Mouse (Mus musculus) heart, adult 2 months (tissue): ENCODE results near the gene Ociad1. TPM values are rescaled to one million over a fixed set of nuclear protein-coding genes. Genes with fewer than 3 reads are reported as not detected.

ENCODE experiments used
- DNase-seq, 2 experiments: peaks; one replicate each; pipeline ENCODE4 v3.0.0; 2021
- H3K27ac ChIP-seq: fragments of 200-600 bp; 2 replicates; pipeline ENCODE4 v1.8.1; 2022
- H3K27me3 ChIP-seq: fragments of 200-500 bp; 2 replicates; pipeline ENCODE4 v1.6.1; 2012; ENCODE audit warnings: mild to moderate bottlenecking, low read length, inconsistent platforms, mixed read lengths; ENCODE audit not compliant: control insufficient read depth, insufficient read depth
- H3K36me3 ChIP-seq: fragments of 200-500 bp; 2 replicates; pipeline ENCODE4 v1.6.1; 2012; ENCODE audit warnings: low read length, inconsistent platforms; ENCODE audit not compliant: control insufficient read depth, insufficient read depth
- H3K4me1 ChIP-seq: fragments of 200-500 bp; 2 replicates; pipeline ENCODE4 v1.6.1; 2011; ENCODE audit warnings: low read length; ENCODE audit not compliant: control insufficient read depth, insufficient read depth
- H3K4me3 ChIP-seq: fragments of 200-600 bp; 2 replicates; pipeline ENCODE4 v1.8.1; 2022
- H3K79me2 ChIP-seq: fragments of 200-500 bp; replicated peaks from 2 replicates; pipeline ENCODE4 v1.6.1; 2012; ENCODE audit warnings: mild to moderate bottlenecking, inconsistent platforms, low read length, moderate library complexity, mixed read lengths; ENCODE audit not compliant: control insufficient read depth, insufficient read depth
- H3K9ac ChIP-seq: fragments of 200-500 bp; 2 replicates; pipeline ENCODE4 v1.6.1; 2012; ENCODE audit warnings: low read depth, mild to moderate bottlenecking, control low read depth, inconsistent platforms, low read length, mixed read lengths
- CTCF ChIP-seq: fragments of 200-600 bp; IDR thresholded peaks from 2 replicates; pipeline ENCODE4 v1.8.1; 2022; ENCODE audit warnings: antibody characterized with exemption, mild to moderate bottlenecking, moderate library complexity
- EP300 ChIP-seq: fragments of 200-500 bp; IDR thresholded peaks from 2 replicates; pipeline ENCODE4 v1.6.1; 2011; ENCODE audit warnings: low read depth, low read length, control low read depth; ENCODE audit not compliant: insufficient read depth
- POLR2A ChIP-seq: fragments of 200-500 bp; IDR thresholded peaks from 2 replicates; pipeline ENCODE4 v1.6.1; 2011; ENCODE audit warnings: mild to moderate bottlenecking, low read depth, low read length, control low read depth; ENCODE audit not compliant: insufficient read depth
- WGBS: fragments of 180-500 bp; shearing (Covaris S2); methylation state at CpG from one replicate; pipeline ENCODE4 v1.1.7; 2018; 5-methylcytosine and 5-hydroxymethylcytosine counted together
- intact Hi-C: fragments of 180-260 bp; cut with DNase I; formaldehyde crosslinking; loops from one replicate; pipeline ENCODE4 v1.15.1; 2025
- polyA plus RNA-seq: library from polyadenylated mRNA; depleted of rRNA; stranded (reverse); fragments of >200 nt; gene quantifications from 2 replicates; pipeline ENCODE4 v1.2.3, GENCODE M21; 2012
- total RNA-seq, 2 experiments: library from RNA; stranded (reverse); gene quantifications; 2 replicates each; pipeline ENCODE4 v1.2.3; 2021

Ociad1 gene
- total and polyA plus RNA-seq, 3 experiments = 83.4 to 249 (median 232) TPM

DNA sequence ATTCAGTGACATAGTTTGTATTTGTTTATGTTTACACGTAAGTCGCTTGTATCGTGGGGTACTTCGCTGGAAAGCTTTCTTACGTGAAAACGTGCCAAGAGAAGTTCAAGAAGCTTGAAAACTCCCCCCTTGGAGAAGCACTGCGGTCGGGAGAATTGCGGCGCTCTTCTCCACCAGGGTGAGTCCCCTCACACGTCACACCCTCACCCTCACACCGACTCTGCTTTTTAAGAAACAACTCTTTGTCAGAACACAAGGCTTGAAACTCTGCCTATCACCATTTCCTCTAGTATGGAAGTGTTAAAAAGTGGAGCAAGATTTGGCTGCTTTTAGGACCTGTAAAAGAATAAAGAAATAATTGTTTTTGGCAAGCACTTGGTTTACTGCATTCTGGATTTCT, 11.9 kb downstream of the Ociad1 start:
- intact Hi-C loops = no loop called here
- H3K36me3 ChIP-seq = peaks cover 25% of the 10 kb centered on the region
- no peak overlapping the region for H3K27ac ChIP-seq

DNA sequence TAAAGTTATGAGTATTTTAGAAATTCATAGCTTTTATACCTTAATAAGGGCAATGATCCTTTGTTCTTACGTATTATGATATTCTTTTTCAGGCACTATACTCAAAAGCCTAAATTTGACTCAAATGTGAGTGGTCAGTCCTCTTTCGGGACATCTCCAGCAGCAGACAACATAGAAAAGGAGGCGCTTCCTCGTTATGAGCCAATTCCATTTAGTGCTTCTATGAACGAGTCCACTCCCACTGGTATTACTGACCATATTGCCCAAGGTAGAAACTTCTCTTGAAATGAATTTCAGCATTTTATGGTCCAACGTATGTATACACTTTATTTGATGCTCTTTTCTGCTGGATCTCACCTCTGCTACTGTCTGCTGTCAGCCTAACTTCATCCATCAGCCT, 13.9 kb downstream of the Ociad1 start:
- peaks cover 5% of the 10 kb centered on the region for H3K79me2 ChIP-seq
- no peak for DNase-seq
- no peaks in the 10 kb centered on the region for H3K4me1 ChIP-seq
- H3K27me3 ChIP-seq = no peaks in the 10 kb centered on the region
- WGBS = 96% methylated on average over 6 of the region's 6 CpGs
- H3K36me3 ChIP-seq = peaks cover 21% of the 10 kb centered on the region
- TF ChIP-seq CTCF = no peak
- TF ChIP-seq EP300 = no peak
- TF ChIP-seq POLR2A = no peak
- no peak overlapping the region for H3K9ac ChIP-seq
- H3K27ac ChIP-seq = no peak overlapping the region
- H3K4me3 ChIP-seq = no peak overlapping the region
- intact Hi-C loops = no loop called here

More for the DNA sequence above, 11.9 kb downstream of the Ociad1 start:
- 72% methylated on average over 12 of the region's 12 CpGs for WGBS
- no peak for DNase-seq
- H3K4me1 ChIP-seq = no peaks in the 10 kb centered on the region
- H3K4me3 ChIP-seq = no peak overlapping the region
- no peak for TF ChIP-seq POLR2A
- TF ChIP-seq EP300 = no peak
- no peak for TF ChIP-seq CTCF
- peaks cover 6% of the 10 kb centered on the region for H3K79me2 ChIP-seq
- no peak overlapping the region for H3K9ac ChIP-seq
- H3K27me3 ChIP-seq = no peaks in the 10 kb centered on the region

DNA sequence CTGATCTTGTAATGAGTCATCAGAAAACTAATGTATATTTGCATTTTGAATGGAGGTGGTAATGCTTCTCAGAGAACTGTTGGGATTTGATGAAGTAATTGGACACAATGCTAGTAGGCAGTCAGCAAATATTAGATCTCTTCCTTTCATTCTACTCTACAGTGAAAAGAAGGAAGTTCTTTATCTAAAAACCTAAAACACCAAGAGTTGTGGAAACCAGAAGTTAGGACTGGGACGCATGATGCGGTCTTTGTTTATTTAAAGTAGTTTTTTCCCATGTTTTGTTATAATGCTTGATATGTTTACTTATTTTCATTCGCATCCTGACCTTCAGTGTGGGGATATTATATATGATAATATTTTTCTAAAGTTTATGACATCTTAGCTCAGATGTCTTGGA, 14.7 kb downstream of the Ociad1 start:
- no peaks in the 10 kb centered on the region for H3K4me1 ChIP-seq
- no peak for DNase-seq
- intact Hi-C loops = no loop called here
- no peak for TF ChIP-seq CTCF
- no peak for TF ChIP-seq EP300
- no peak for TF ChIP-seq POLR2A
- WGBS = 81% methylated on average over 3 of the region's 3 CpGs
- H3K79me2 ChIP-seq = peaks cover 5% of the 10 kb centered on the region
- no peaks in the 10 kb centered on the region for H3K27me3 ChIP-seq
- no peak overlapping the region for H3K9ac ChIP-seq
- peaks cover 21% of the 10 kb centered on the region for H3K36me3 ChIP-seq
- H3K4me3 ChIP-seq = no peak overlapping the region
- no peak overlapping the region for H3K27ac ChIP-seq

DNA sequence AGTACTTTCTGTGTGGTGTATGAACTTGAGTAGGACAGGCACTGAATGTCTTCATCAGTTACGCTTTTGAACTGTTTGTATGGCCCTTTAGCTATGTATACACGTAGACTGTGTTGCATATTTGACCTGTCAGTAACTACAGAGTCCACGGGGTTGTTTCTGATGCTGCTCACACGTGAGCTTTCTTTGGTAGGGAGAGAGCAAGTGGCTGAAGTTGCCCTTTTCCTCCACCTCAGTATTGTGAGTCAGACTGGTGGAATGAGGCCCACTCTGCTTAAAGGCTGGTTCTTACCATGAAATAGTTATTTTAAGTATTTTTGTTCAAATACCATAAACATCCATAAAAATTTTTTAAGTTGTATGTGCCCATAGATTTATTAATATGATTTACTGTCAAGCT, 16.9 kb downstream of the Ociad1 start:
- DNase-seq = no peak
- Histone ChIP-seq H3K4me3 (no peak overlapping the region), H3K79me2 (peaks cover 2% of the 10 kb centered on the region), H3K27me3 (no peaks in the 10 kb centered on the region), H3K4me1 (no peaks in the 10 kb centered on the region), H3K36me3 (peaks cover 25% of the 10 kb centered on the region), H3K27ac (no peak overlapping the region), H3K9ac (no peak overlapping the region)
- no peak for TF ChIP-seq CTCF
- no peak for TF ChIP-seq POLR2A
- no peak for TF ChIP-seq EP300
- intact Hi-C loops = no loop called here
- 74% methylated on average over 4 of the region's 4 CpGs for WGBS

GRCm38 (mm10) chr5:73310401-73310800, 17.8 kb downstream of the Ociad1 start:
- Histone ChIP-seq H3K27ac (no peak overlapping the region), H3K27me3 (no peaks in the 10 kb centered on the region), H3K9ac (no peak overlapping the region), H3K79me2 (peaks cover 2% of the 10 kb centered on the region), H3K36me3 (peaks cover 28% of the 10 kb centered on the region), H3K4me1 (no peaks in the 10 kb centered on the region), H3K4me3 (no peak overlapping the region)
- 83% methylated on average over 1 of the region's 1 CpGs for WGBS
- no peak for TF ChIP-seq EP300
- no peak for TF ChIP-seq POLR2A
- no peak for TF ChIP-seq CTCF
- DNase-seq = no peak
- intact Hi-C loops = loop anchor here (10.0 kb wide), 1 partner anchor 336 kb away; the partner anchor contains the start of gene Gm10135

- H3K27ac ChIP-seq = no peak overlapping the region
- intact Hi-C loops = loop anchor here (10.0 kb wide), 1 partner anchor 337 kb away; the partner anchor contains the start of gene Gm10135
- H3K9ac ChIP-seq = no peak overlapping the region
Observed at GRCm38 (mm10) chr5:73311458-73311857, 18.9 kb downstream of the Ociad1 start.

More at GRCm38 (mm10) chr5:73311458-73311857, 18.9 kb downstream of the Ociad1 start:
- 65% methylated on average over 5 of the region's 5 CpGs for WGBS
- DNase-seq = no peak
- Histone ChIP-seq H3K79me2 (peaks cover 2% of the 10 kb centered on the region), H3K4me1 (no peaks in the 10 kb centered on the region; the same call in 1 of the 2 replicates), H3K27me3 (no peaks in the 10 kb centered on the region), H3K4me3 (no peak overlapping the region), H3K36me3 (peaks cover 28% of the 10 kb centered on the region)
- TF ChIP-seq CTCF (no peak), POLR2A (no peak), EP300 (no peak)
